Mouse (Mus musculus) spleen, adult 2 months (tissue): ENCODE results near the gene Camta1. TPM values are rescaled to one million over a fixed set of nuclear protein-coding genes. Genes with fewer than 3 reads are reported as not detected.

Experiments
- DNase-seq, 2 experiments: peaks; one replicate each; pipeline versions ENCODE4 v3.0.0 to v3.0.0-alpha.2; 2012 to 2021; ENCODE audit warnings: low spot score in 2 of 2, low read depth in 1 of 2
- H3K27ac ChIP-seq: fragments of 200-500 bp; 2 replicates; pipeline ENCODE4 v1.5.1; 2012; ENCODE audit warnings: low read length, inconsistent platforms; ENCODE audit not compliant: insufficient read depth
- H3K27me3 ChIP-seq: fragments of 200-500 bp; 2 replicates; pipeline ENCODE4 v1.6.1; 2012; ENCODE audit warnings: mild to moderate bottlenecking, moderate library complexity, low read length, inconsistent platforms; ENCODE audit not compliant: control insufficient read depth, insufficient read depth
- H3K36me3 ChIP-seq: fragments of 200-500 bp; 2 replicates; pipeline ENCODE4 v1.6.1; 2012; ENCODE audit warnings: mild to moderate bottlenecking, low read length, inconsistent platforms; ENCODE audit not compliant: control insufficient read depth, insufficient read depth
- H3K4me1 ChIP-seq: fragments of 200-500 bp; 2 replicates; pipeline ENCODE4 v1.6.1; 2011; ENCODE audit warnings: inconsistent platforms; ENCODE audit not compliant: control insufficient read depth, insufficient read depth, insufficient read length
- H3K4me3 ChIP-seq: fragments of 200-500 bp; 2 replicates; pipeline ENCODE4 v1.5.1; 2011; ENCODE audit warnings: mild to moderate bottlenecking, inconsistent platforms; ENCODE audit not compliant: insufficient read depth, insufficient read length; ENCODE audit errors: extremely low read depth
- CTCF ChIP-seq: fragments of 200-500 bp; IDR thresholded peaks from 2 replicates; pipeline ENCODE4 v1.5.1; 2011; ENCODE audit warnings: mild to moderate bottlenecking, inconsistent platforms; ENCODE audit not compliant: insufficient read depth, insufficient read length, insufficient replicate concordance; ENCODE audit errors: extremely low read depth
- POLR2A ChIP-seq: fragments of 200-500 bp; IDR thresholded peaks from 2 replicates; pipeline ENCODE4 v1.6.1; 2011; ENCODE audit warnings: low read depth, low read length, inconsistent platforms
- WGBS: fragments of 180-500 bp; shearing (Covaris S2); methylation state at CpG from one replicate; pipeline ENCODE4 v1.1.7; 2018; 5-methylcytosine and 5-hydroxymethylcytosine counted together
- polyA plus RNA-seq: library from polyadenylated mRNA; depleted of rRNA; stranded (reverse); fragments of >200 nt; gene quantifications from 2 replicates; pipeline ENCODE4 v1.2.3, GENCODE M21; 2012

The Camta1 gene
- polyA plus RNA-seq, 1 experiment: 7.7 TPM

DNA sequence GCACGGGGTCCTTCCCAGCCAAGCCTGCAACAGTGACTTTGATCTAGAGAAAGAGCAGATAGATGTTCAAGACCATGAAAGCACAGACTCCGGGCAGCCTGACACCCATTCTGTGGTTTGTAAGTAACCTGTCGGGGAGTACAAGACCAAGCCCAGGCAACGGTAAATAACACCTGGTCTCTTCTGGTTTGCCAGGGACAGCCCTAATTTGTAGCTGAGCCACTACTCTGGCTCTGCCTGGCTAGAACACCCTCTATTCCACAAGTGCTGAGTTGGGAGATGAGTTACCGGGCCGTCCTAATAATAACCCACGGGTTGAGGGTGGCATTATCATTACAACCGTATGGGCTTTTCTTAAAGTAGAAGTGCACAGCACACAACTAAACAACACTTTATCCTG, 954.6 kb downstream of the Camta1 start:
- no peak for DNase-seq
- Histone ChIP-seq H3K27ac (no peak overlapping the region), H3K27me3 (no peaks in the 10 kb centered on the region), H3K36me3 (peaks cover 23% of the 10 kb centered on the region), H3K4me1 (peaks cover 4% of the 10 kb centered on the region; the same call in 1 of the 2 replicates), H3K4me3 (no peak overlapping the region)
- TF ChIP-seq CTCF: no peak
- no peak for TF ChIP-seq POLR2A
- WGBS: 95% methylated on average over 8 of the region's 8 CpGs

DNA sequence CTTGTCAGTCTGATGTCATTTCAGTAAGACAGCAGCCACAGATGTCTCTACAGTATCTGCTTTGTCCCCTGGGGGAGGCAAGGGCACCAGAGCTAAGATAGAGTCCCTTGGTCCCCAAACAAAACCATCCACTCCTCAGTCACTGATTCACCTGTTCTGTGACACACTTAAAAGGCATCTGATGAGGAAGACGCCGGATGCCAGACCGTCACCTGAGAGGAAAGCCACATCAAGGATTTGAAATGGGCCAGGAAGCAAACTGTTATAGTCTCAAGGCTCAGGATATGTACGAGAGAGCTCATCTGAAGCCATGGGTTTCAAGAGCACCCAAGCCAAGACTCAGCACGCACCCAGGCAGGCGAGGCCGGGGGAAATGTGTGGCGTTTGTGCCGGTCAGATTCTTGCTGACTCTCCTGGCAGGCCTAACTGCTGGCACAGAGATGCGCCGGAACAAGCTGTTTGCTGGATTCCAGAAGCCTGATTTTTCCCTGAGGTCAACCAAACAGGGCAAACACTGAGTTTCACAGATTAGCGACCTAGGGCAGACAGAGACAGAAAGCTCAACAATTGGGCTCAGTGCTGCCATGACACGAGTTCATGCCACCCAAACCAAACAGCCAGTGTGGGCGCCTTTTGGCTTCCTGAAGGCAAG, 958.5 kb downstream of the Camta1 start:
- H3K27ac ChIP-seq: no peak overlapping the region
- no peak for DNase-seq

DNA sequence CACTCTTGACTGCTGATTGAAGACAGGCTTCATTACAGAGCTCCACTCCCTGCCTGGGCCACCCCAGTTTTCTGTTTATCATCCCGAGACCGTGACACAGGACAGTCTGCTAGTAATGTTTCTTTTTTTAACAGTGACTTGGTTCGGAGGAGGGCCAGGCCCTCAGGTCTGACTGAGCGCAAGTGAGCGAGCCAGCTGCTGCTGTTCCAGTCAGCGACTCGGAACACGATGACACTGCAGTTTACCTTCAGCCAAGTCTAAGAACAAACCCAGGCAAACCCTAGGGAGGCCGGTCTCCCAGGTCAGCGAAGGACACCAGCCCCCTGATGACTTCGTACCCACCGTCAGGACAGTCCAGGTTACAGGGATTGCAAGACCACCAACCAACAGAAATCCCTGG, 959.6 kb downstream of the Camta1 start:
- Histone ChIP-seq H3K4me3 (no peak overlapping the region), H3K4me1 (no peaks in the 10 kb centered on the region), H3K27me3 (no peaks in the 10 kb centered on the region), H3K27ac (no peak overlapping the region), H3K36me3 (peaks cover 42% of the 10 kb centered on the region)
- 88% methylated on average over 12 of the region's 12 CpGs for WGBS
- TF ChIP-seq POLR2A: no peak
- no peak for DNase-seq

More for the DNA sequence above, 958.5 kb downstream of the Camta1 start:
- peaks cover 31% of the 10 kb centered on the region for H3K36me3 ChIP-seq
- H3K27me3 ChIP-seq: no peaks in the 10 kb centered on the region
- H3K4me3 ChIP-seq: no peak overlapping the region
- H3K4me1 ChIP-seq: no peaks in the 10 kb centered on the region
- TF ChIP-seq POLR2A: no peak
- no peak for TF ChIP-seq CTCF
- 92% methylated on average over 14 of the region's 14 CpGs for WGBS

DNA sequence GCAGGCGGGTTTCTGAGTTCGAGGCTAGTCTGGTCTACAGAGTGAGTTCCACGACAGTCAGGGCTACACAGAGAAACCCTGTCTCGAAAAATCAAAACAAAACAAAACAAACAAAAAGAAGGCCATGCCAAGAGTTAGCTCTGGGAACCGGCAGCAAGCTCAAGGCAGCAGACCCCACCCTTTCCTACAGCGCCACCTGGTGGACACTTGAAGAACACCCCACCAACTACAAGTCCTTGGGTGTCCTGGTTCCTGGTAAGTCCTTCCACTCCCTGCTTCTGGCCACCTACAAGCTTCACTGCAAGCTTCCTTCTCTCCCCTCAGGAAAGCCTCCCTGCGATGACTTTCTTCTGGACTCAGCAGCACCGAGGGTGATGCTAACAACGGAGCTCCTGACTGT, 960.0 kb downstream of the Camta1 start:
- Histone ChIP-seq H3K36me3 (peaks cover 43% of the 10 kb centered on the region), H3K27me3 (no peaks in the 10 kb centered on the region), H3K4me1 (no peaks in the 10 kb centered on the region), H3K27ac (no peak overlapping the region), H3K4me3 (no peak overlapping the region)
- peak; percentile 83; the same call in 1 of the 2 replicates for TF ChIP-seq CTCF
- TF ChIP-seq POLR2A: no peak
- peak in 1 of 2 experiments; percentile 67 for DNase-seq
- 60% methylated on average over 9 of the region's 9 CpGs for WGBS

- peaks cover 45% of the 10 kb centered on the region for H3K36me3 ChIP-seq
- 95% methylated on average over 13 of the region's 13 CpGs for WGBS
- TF ChIP-seq POLR2A (no peak), CTCF (no peak)
Measured at GRCm38 (mm10) chr4:150900486-150900885, 961.2 kb downstream of the Camta1 start.

DNA sequence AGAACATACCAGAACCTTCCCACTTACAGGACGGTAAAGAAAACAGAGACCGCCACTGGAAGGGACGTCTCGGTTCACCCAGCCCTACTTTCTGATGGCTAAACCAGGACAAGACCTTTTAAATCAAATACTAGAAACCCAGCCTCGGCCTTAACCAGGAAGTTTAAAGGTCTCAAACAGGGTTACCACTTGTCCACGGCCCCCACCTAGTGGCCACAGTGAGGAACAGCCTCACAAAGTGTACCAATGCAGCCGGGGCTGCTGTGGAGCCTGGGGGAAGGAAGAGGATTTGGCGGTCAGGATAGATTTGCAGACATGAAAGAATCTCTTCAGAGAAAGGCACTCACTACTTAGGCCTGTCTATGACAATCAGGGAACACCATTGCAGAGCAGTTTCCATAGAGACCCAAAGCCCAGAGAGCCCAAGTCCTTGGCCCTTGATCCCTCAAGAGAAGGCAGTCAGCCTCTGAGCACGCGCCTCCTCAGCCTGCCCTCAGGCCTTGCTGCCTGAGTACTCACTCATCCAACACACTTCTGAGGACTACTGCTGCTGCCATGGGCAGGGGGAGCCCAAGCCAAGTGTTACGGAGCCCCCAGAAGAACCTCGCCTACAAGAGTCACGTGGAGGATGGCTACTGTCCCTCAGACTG, 962.8 kb downstream of the Camta1 start:
- Histone ChIP-seq H3K4me1 (no peaks in the 10 kb centered on the region), H3K4me3 (no peak overlapping the region), H3K27me3 (no peaks in the 10 kb centered on the region), H3K27ac (no peak overlapping the region), H3K36me3 (peaks cover 37% of the 10 kb centered on the region)
- 57% methylated on average over 13 of the region's 13 CpGs for WGBS
- peak; percentile 88; the same call in 1 of the 2 replicates for TF ChIP-seq CTCF
- TF ChIP-seq POLR2A: no peak
- DNase-seq: peak; percentile 47 to 65

More at GRCm38 (mm10) chr4:150900486-150900885, 961.2 kb downstream of the Camta1 start:
- no peak for DNase-seq
- H3K27ac ChIP-seq: no peak overlapping the region
- no peak overlapping the region for H3K4me3 ChIP-seq
- no peaks in the 10 kb centered on the region for H3K4me1 ChIP-seq
- H3K27me3 ChIP-seq: no peaks in the 10 kb centered on the region
